Mouse (Mus musculus): Measurements from ENCODE around the gene Marcksl1. TPM values are rescaled to one million over a fixed set of nuclear protein-coding genes. Genes with fewer than 3 reads are reported as not detected.

Gene Marcksl1
- polyA plus RNA-seq (2016; fragmentation: Nextera tagmentation; extraction: Ambion mirVana), result 535 and 802 TPM in 2 replicates

- no peaks in the 10 kb centered on the region for H3K27me3 ChIP-seq (ENCODE audit: insufficient read depth, poor library complexity, severe bottlenecking)
- peak within 1 kb of the TSS; percentile 100 for H3K27ac ChIP-seq
- H3K4me1 ChIP-seq, result peaks cover 41% of the 10 kb centered on the region
- 6% methylated on average over 47 of the region's 47 CpGs for WGBS
- H3K36me3 ChIP-seq, result peaks cover 36% of the 10 kb centered on the region
- peak within 1 kb of the TSS; percentile 99 for H3K4me3 ChIP-seq
- DNase-seq (ENCODE audit: low spot score), result peak; percentile 93
- no peaks in the 10 kb centered on the region for H3K9me3 ChIP-seq
Measured at GRCm38 (mm10) chr4:129513086-129513767, at the start of gene Marcksl1. Gene Marcksl1, plus strand, starts transcription at chr4:129513581.

GRCm38 (mm10) chr4:129464286-129464815 is 49.0 kb upstream of the Marcksl1 start:
- Histone ChIP-seq H3K4me3 (no peak overlapping the region), H3K27me3 (ENCODE audit: insufficient read depth, poor library complexity, severe bottlenecking) (no peaks in the 10 kb centered on the region), H3K4me1 (peaks cover 13% of the 10 kb centered on the region), H3K36me3 (peaks cover 53% of the 10 kb centered on the region), H3K27ac (no peak overlapping the region), H3K9me3 (no peaks in the 10 kb centered on the region)
- DNase-seq (ENCODE audit: low spot score), result no peak
- 77% methylated on average over 4 of the region's 4 CpGs for WGBS

GRCm38 (mm10) chr4:129476047-129476446 is 37.3 kb upstream of the Marcksl1 start:
- peaks cover 87% of the 10 kb centered on the region for H3K36me3 ChIP-seq
- H3K4me3 ChIP-seq, result no peak overlapping the region
- H3K4me1 ChIP-seq, result no peaks in the 10 kb centered on the region; the same call in 1 of the 2 replicates
- WGBS, result 88% methylated on average over 11 of the region's 11 CpGs
- H3K27me3 ChIP-seq (ENCODE audit: insufficient read depth, poor library complexity, severe bottlenecking), result no peaks in the 10 kb centered on the region
- no peaks in the 10 kb centered on the region for H3K9me3 ChIP-seq
- no peak for DNase-seq (ENCODE audit: low spot score)
- H3K27ac ChIP-seq, result no peak overlapping the region

GRCm38 (mm10) chr4:129479863-129480262 is 33.5 kb upstream of the Marcksl1 start:
- H3K27ac ChIP-seq, result no peak overlapping the region
- H3K9me3 ChIP-seq, result no peaks in the 10 kb centered on the region
- 82% methylated on average over 3 of the region's 3 CpGs for WGBS
- no peak for DNase-seq (ENCODE audit: low spot score)
- H3K27me3 ChIP-seq (ENCODE audit: insufficient read depth, poor library complexity, severe bottlenecking), result no peaks in the 10 kb centered on the region
- H3K36me3 ChIP-seq, result peaks cover 88% of the 10 kb centered on the region
- no peaks in the 10 kb centered on the region for H3K4me1 ChIP-seq
- no peak overlapping the region for H3K4me3 ChIP-seq

- H3K9me3 ChIP-seq, result no peaks in the 10 kb centered on the region
- H3K27me3 ChIP-seq (ENCODE audit: insufficient read depth, poor library complexity, severe bottlenecking), result no peaks in the 10 kb centered on the region
- whole genome bisulfite sequencing, result 88% methylated on average over 1 of the region's 1 CpGs
- peaks cover 89% of the 10 kb centered on the region for H3K36me3 ChIP-seq
- DNase-seq (ENCODE audit: low spot score), result no peak
- no peak overlapping the region for H3K27ac ChIP-seq
- H3K4me1 ChIP-seq, result no peaks in the 10 kb centered on the region
- no peak overlapping the region for H3K4me3 ChIP-seq
Measured at GRCm38 (mm10) chr4:129481090-129481489, 32.3 kb upstream of the Marcksl1 start.

GRCm38 (mm10) chr4:129490972-129491880 is 22.2 kb upstream of the Marcksl1 start, which contains the start of the genes Tssk3 and Fam229a:
Gene Tssk3, minus strand, starts transcription at chr4:129491022.
Gene Fam229a, plus strand, starts transcription at chr4:129491190.
- Histone ChIP-seq H3K36me3 (peaks cover 35% of the 10 kb centered on the region), H3K9me3 (no peaks in the 10 kb centered on the region), H3K4me1 (peaks cover 20% of the 10 kb centered on the region), H3K27ac (peak within 1 kb of the TSS; percentile 36; the same call in 1 of the 2 replicates), H3K27me3 (ENCODE audit: insufficient read depth, poor library complexity, severe bottlenecking) (peaks cover 42% of the 10 kb centered on the region), H3K4me3 (peak within 1 kb of the TSS; percentile 62)
- 4% methylated on average over 70 of the region's 70 CpGs for WGBS
- no peak for DNase-seq (ENCODE audit: low spot score)

GRCm38 (mm10) chr4:129494681-129495080 is 18.7 kb upstream of the Marcksl1 start:
- WGBS, result 66% methylated on average over 7 of the region's 7 CpGs
- no peak for DNase-seq (ENCODE audit: low spot score)
- 0 out of 2 replicates have a peak, but pooled peaks cover 2% of the 10 kb centered on the region for H3K36me3 ChIP-seq
- H3K4me1 ChIP-seq, result peaks cover 48% of the 10 kb centered on the region
- H3K27me3 ChIP-seq (ENCODE audit: insufficient read depth, poor library complexity, severe bottlenecking), result peaks cover 39% of the 10 kb centered on the region
- no peaks in the 10 kb centered on the region for H3K9me3 ChIP-seq
- H3K4me3 ChIP-seq, result no peak overlapping the region
- H3K27ac ChIP-seq, result no peak overlapping the region

- Histone ChIP-seq H3K4me1 (peaks cover 55% of the 10 kb centered on the region), H3K36me3 (no peaks in the 10 kb centered on the region), H3K27me3 (ENCODE audit: insufficient read depth, poor library complexity, severe bottlenecking) (peaks cover 27% of the 10 kb centered on the region), H3K27ac (peak overlapping the region; percentile 69), H3K4me3 (peak overlapping the region; percentile 22; the same call in 1 of the 2 replicates), H3K9me3 (no peaks in the 10 kb centered on the region)
- no peak for DNase-seq (ENCODE audit: low spot score)
- 37% methylated on average over 16 of the region's 16 CpGs for WGBS
Measured at GRCm38 (mm10) chr4:129495672-129496562, 17.5 kb upstream of the Marcksl1 start.

- Histone ChIP-seq H3K36me3 (no peaks in the 10 kb centered on the region), H3K4me1 (peaks cover 51% of the 10 kb centered on the region), H3K4me3 (peak overlapping the region; percentile 22; the same call in 1 of the 2 replicates), H3K27me3 (ENCODE audit: insufficient read depth, poor library complexity, severe bottlenecking) (peaks cover 20% of the 10 kb centered on the region), H3K9me3 (no peaks in the 10 kb centered on the region), H3K27ac (peak overlapping the region; percentile 69)
- peak; percentile 74 for DNase-seq (ENCODE audit: low spot score)
- 31% methylated on average over 6 of the region's 6 CpGs for WGBS
Measured at GRCm38 (mm10) chr4:129496631-129497030, 16.8 kb upstream of the Marcksl1 start.

GRCm38 (mm10) chr4:129498941-129499340 is 14.4 kb upstream of the Marcksl1 start:
- peak; percentile 78 for DNase-seq (ENCODE audit: low spot score)

GRCm38 (mm10) chr4:129500017-129500416 is 13.4 kb upstream of the Marcksl1 start:
- peaks cover 78% of the 10 kb centered on the region for H3K4me1 ChIP-seq
- DNase-seq (ENCODE audit: low spot score), result peak; percentile 74
- H3K9me3 ChIP-seq, result no peaks in the 10 kb centered on the region
- 0 out of 2 replicates have a peak, but pooled peaks cover 5% of the 10 kb centered on the region for H3K27me3 ChIP-seq (ENCODE audit: insufficient read depth, poor library complexity, severe bottlenecking)
- peak overlapping the region; percentile 74 for H3K4me3 ChIP-seq
- H3K27ac ChIP-seq, result peak overlapping the region; percentile 95
- WGBS, result 78% methylated on average over 8 of the region's 8 CpGs
- H3K36me3 ChIP-seq, result no peaks in the 10 kb centered on the region

More at GRCm38 (mm10) chr4:129498941-129499340, 14.4 kb upstream of the Marcksl1 start:
- Histone ChIP-seq H3K27ac (peak overlapping the region; percentile 95), H3K9me3 (no peaks in the 10 kb centered on the region), H3K36me3 (no peaks in the 10 kb centered on the region), H3K27me3 (ENCODE audit: insufficient read depth, poor library complexity, severe bottlenecking) (0 out of 2 replicates have a peak, but pooled peaks cover 5% of the 10 kb centered on the region), H3K4me3 (no peak overlapping the region), H3K4me1 (peaks cover 70% of the 10 kb centered on the region)
- WGBS, result 27% methylated on average over 3 of the region's 3 CpGs

Measured in heart, embryonic 10.5 days (tissue).